Mouse (Mus musculus) olfactory bulb, adult 2 months (tissue): ENCODE data around the gene Irf4.

Experiments used
- CTCF ChIP-seq: fragments of 200-500 bp; IDR thresholded peaks from 2 replicates; pipeline ENCODE4 v1.5.1; 2012; ENCODE audit warnings: low read depth, mild to moderate bottlenecking, low read length, moderate library complexity; ENCODE audit not compliant: insufficient read depth
- POLR2A ChIP-seq: fragments of 200-500 bp; IDR thresholded peaks from 2 replicates; pipeline ENCODE4 v1.6.1; 2012; ENCODE audit warnings: mild to moderate bottlenecking, low read depth, low read length, moderate library complexity; ENCODE audit not compliant: insufficient read depth

GRCm38 (mm10) chr13:30729245-30729644, 19.8 kb upstream of the Irf4 start:
- TF ChIP-seq POLR2A (no peak), CTCF (no peak)
